Mouse (Mus musculus) erythroblast, embryonic 14.5 days (primary cell): Measurements from ENCODE around the gene Vps37b.

Experiments used
- GATA1 ChIP-seq: IDR thresholded peaks from 2 replicates; pipeline ENCODE4 v1.6.1; 2012; ENCODE audit warnings: low read length, inconsistent platforms, mixed read lengths
- TAL1 ChIP-seq: IDR thresholded peaks from 3 replicates; pipeline ENCODE4 v1.6.1; 2012; ENCODE audit warnings: low read length, inconsistent platforms, mixed read lengths

GRCm38 (mm10) chr5:123978131-123978530, 53.9 kb downstream of the Vps37b start:
- TF ChIP-seq GATA1, result no peak
- no peak for TF ChIP-seq TAL1
